Mouse (Mus musculus): ENCODE measurements around the gene Scgb2b12.
"Not testable (repeated sequence)": the region's sequence is repeated elsewhere in the genome, so short reads cannot be mapped to it uniquely, and the experiment has no call there.

Scgb2b12 gene

DNA sequence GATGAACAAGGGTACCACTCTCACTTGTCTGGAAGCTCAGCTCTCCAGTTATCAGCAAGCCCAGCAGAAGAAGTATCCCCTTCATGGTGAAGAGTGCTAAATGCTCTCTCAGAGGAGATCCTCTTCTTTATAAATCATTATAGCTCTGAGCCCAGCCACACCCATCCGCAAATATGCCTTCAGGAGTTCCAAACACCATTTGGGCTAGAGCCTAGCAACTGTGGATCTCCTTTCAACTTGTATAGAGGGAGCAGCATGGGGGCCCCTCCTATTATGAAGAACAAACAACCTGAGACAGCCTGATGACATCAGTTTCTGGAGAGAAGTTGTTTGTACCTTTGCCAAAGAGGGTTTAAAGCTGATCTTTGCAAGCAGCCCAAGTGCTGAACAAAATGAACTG, at the start of gene Scgb2b12:
Scgb2b12 (minus strand) TSS at position 101 of the 400 bp plus-strand sequence.
- not testable (repeated sequence) for DNase-seq (ENCODE audit: low read depth, low spot score)

DNA sequence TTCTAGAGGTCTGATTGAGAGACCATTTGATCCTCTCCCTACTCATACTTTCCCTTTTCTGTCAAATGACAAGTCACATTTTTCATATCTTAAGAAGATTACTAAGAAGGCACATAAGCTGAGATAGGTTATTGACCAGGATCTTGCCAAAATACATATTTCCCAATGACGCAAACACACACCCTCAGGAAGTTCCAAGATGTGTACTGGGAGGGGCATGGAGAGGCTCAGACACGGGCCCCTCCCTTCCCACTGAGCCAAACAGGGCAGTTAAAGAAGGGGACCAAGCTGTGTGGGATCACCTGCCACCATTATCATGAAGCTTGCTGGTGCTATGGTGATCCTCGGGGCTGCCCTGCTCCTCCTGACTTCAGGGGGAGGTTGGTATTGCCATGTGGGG, 6.8 kb upstream of the Scgb2b12 start, which contains the start of gene Scgb1b12:
Scgb1b12 (plus strand) TSS at position 301 of the 400 bp plus-strand sequence.
- DNase-seq (ENCODE audit: low read depth, low spot score) = not testable (repeated sequence)

Measured in retina, postnatal 7 days (tissue).